Mouse (Mus musculus): Measurements from ENCODE around the gene Myo9b. TPM values are rescaled to one million over a fixed set of nuclear protein-coding genes. Genes with fewer than 3 reads are reported as not detected.

The Myo9b gene
- total RNA-seq, 4 experiments from 2014 or later, result 6.2 to 8.6 (median 7.8) TPM

- peak; percentile 88 to 89 for DNase-seq (ENCODE audit: low spot score in 2 of 2)
Observed at GRCm38 (mm10) chr8:71366771-71367528, 94.4 kb downstream of the Myo9b start, which contains the start of gene Use1. Gene Use1 (plus strand): TSS chr8:71366848.

- no peak for DNase-seq (ENCODE audit: low spot score in 2 of 2)
Observed at GRCm38 (mm10) chr8:71367529-71368176, 95.1 kb downstream of the Myo9b start.

GRCm38 (mm10) chr8:71368366-71368765 is 95.9 kb downstream of the Myo9b start:
- DNase-seq (ENCODE audit: low spot score in 2 of 2), result no peak

- no peak for DNase-seq (ENCODE audit: low spot score in 2 of 2)
Observed at GRCm38 (mm10) chr8:71369040-71369718, 96.7 kb downstream of the Myo9b start.

- no peak for DNase-seq (ENCODE audit: low spot score in 2 of 2)
Observed at GRCm38 (mm10) chr8:71370711-71371235, 98.3 kb downstream of the Myo9b start.

GRCm38 (mm10) chr8:71371236-71371848 is 98.8 kb downstream of the Myo9b start, which contains the start of gene Ocel1:
Gene Ocel1 (plus strand): TSS chr8:71371298.
- peak; percentile 98 to 99 for DNase-seq (ENCODE audit: low spot score in 2 of 2)

- no peak for DNase-seq (ENCODE audit: low spot score in 2 of 2)
Observed at GRCm38 (mm10) chr8:71372427-71372826, 99.9 kb downstream of the Myo9b start.

- no peak for DNase-seq (ENCODE audit: low spot score in 2 of 2)
Observed at GRCm38 (mm10) chr8:71373000-71373399, 100.5 kb downstream of the Myo9b start.

GRCm38 (mm10) chr8:71374616-71375206 is 102.2 kb downstream of the Myo9b start:
- DNase-seq (ENCODE audit: low spot score in 2 of 2), result no peak

- DNase-seq (ENCODE audit: low spot score in 2 of 2), result peak in 1 of 2 experiments; percentile 63
Observed at GRCm38 (mm10) chr8:71375581-71376422, 103.3 kb downstream of the Myo9b start.

- DNase-seq (ENCODE audit: low spot score in 2 of 2), result no peak
Observed at GRCm38 (mm10) chr8:71376423-71377030, 104.0 kb downstream of the Myo9b start.

GRCm38 (mm10) chr8:71379008-71379407 is 106.5 kb downstream of the Myo9b start:
- DNase-seq (ENCODE audit: low spot score in 2 of 2), result no peak

- DNase-seq (ENCODE audit: low spot score in 2 of 2), result no peak
Observed at GRCm38 (mm10) chr8:71379512-71380075, 107.1 kb downstream of the Myo9b start.

GRCm38 (mm10) chr8:71380178-71381171 is 108.0 kb downstream of the Myo9b start:
- DNase-seq (ENCODE audit: low spot score in 2 of 2), result no peak

GRCm38 (mm10) chr8:71381421-71381970 is 109.0 kb downstream of the Myo9b start, which contains the start of gene Nr2f6:
Gene Nr2f6 (minus strand): TSS chr8:71381960.
- DNase-seq (ENCODE audit: low spot score in 2 of 2), result peak in 1 of 2 experiments; percentile 58

- peak; percentile 85 to 90 for DNase-seq (ENCODE audit: low spot score in 2 of 2)
Observed at GRCm38 (mm10) chr8:71381971-71382961, 109.8 kb downstream of the Myo9b start.

All from gastrocnemius, adult 8-10 months (tissue).